Comparison of ENCODE assay signal across 24 mouse cellular contexts in genomic region chr10:125275149-125275848, GRCm38 (mm10).
DNase-seq lines count a peak whose midpoint lies in the region; ATAC-seq lines count a peak whose summit lies in the region.
"Had no signal": no experiment of that assay in that cellular context is flagged by ENCODE, and none has a peak within 500 bp of the region (broad histone marks: within the 10 kb centered on the region; RNA-seq: fewer than 3 reads in every experiment).

No protein-coding gene starts in this region.

- peaks cover 3% of the 10 kb centered on the region; the same call in 1 of the 2 replicates for H3K36me3 ChIP-seq in hindbrain, embryonic 15.5 days
- H3K36me3 ChIP-seq in hindbrain, embryonic 12.5 days = no peaks in the 10 kb centered on the region
- H3K36me3 ChIP-seq in neural tube, embryonic 11.5 days (ENCODE audit: control insufficient read depth, insufficient read depth, low read length) = no peaks in the 10 kb centered on the region
- no peaks in the 10 kb centered on the region for H3K36me3 ChIP-seq in neural tube, embryonic 14.5 days (ENCODE audit: control insufficient read depth, insufficient read depth, low read length)
- H3K36me3 ChIP-seq: embryonic facial prominence, embryonic 13.5 days; heart, embryonic 15.5 days; limb, embryonic 12.5 days; liver, embryonic 12.5 days; neural tube, embryonic 13.5 days; stomach, embryonic 15.5 days had no signal

- peak; percentile 67 to 69 for DNase-seq in cerebellum, postnatal 10 days
- DNase-seq in cerebellum, adult 9-11 months = no peak
- no peak for DNase-seq in neural tube, embryonic 11.5 days (ENCODE audit: low spot score)
- DNase-seq in neural tube, embryonic 10.5 days (ENCODE audit: extremely low spot score, low spot score) = no peak
- DNase-seq in lung, postnatal 36 days = no peak
- DNase-seq: adrenal gland, postnatal 10 days; gastrocnemius, postnatal 25 days; heart, postnatal 4 days; layer of hippocampus, adult 9-11 months; lung, embryonic 14.5 days; thymus, adult 2 months had no signal

- no peak overlapping the region for H3K4me2 ChIP-seq in hindbrain, embryonic 15.5 days
- no peak overlapping the region for H3K4me2 ChIP-seq in hindbrain, embryonic 12.5 days (replicated peaks)
- H3K4me2 ChIP-seq in neural tube, embryonic 11.5 days (ENCODE audit: low read depth) = no peak overlapping the region
- no peak overlapping the region for H3K4me2 ChIP-seq in neural tube, embryonic 14.5 days (ENCODE audit: low read depth, low read length)
- H3K4me2 ChIP-seq: embryonic facial prominence, embryonic 13.5 days; heart, embryonic 15.5 days; limb, embryonic 12.5 days; liver, embryonic 12.5 days; lung, embryonic 14.5 days; neural tube, embryonic 13.5 days; stomach, embryonic 15.5 days had no signal

- 62% methylated on average over 12 of the region's 12 CpGs for WGBS in hindbrain, embryonic 15.5 days
- WGBS in hindbrain, embryonic 12.5 days = 79% methylated on average over 12 of the region's 12 CpGs
- 92% methylated on average over 12 of the region's 12 CpGs for WGBS in neural tube, embryonic 11.5 days
- 57% methylated on average over 12 of the region's 12 CpGs for WGBS in neural tube, embryonic 14.5 days

- H3K4me3 ChIP-seq in hindbrain, embryonic 15.5 days = no peak overlapping the region
- H3K4me3 ChIP-seq in hindbrain, embryonic 12.5 days = no peak overlapping the region
- H3K4me3 ChIP-seq in neural tube, embryonic 11.5 days (ENCODE audit: low read depth, low read length) = no peak overlapping the region
- H3K4me3 ChIP-seq in neural tube, embryonic 14.5 days (ENCODE audit: low read depth, low read length) = no peak overlapping the region
- H3K4me3 ChIP-seq: embryonic facial prominence, embryonic 13.5 days; heart, embryonic 15.5 days; limb, embryonic 12.5 days; liver, embryonic 12.5 days; neural tube, embryonic 13.5 days; stomach, embryonic 15.5 days had no signal

- no peaks in the 10 kb centered on the region for H3K27me3 ChIP-seq in hindbrain, embryonic 15.5 days
- H3K27me3 ChIP-seq in hindbrain, embryonic 12.5 days = no peaks in the 10 kb centered on the region
- no peaks in the 10 kb centered on the region for H3K27me3 ChIP-seq in neural tube, embryonic 11.5 days (ENCODE audit: control insufficient read depth, insufficient read depth, low read length)
- H3K27me3 ChIP-seq in neural tube, embryonic 14.5 days (ENCODE audit: control insufficient read depth, insufficient read depth, low read length) = no peaks in the 10 kb centered on the region
- H3K27me3 ChIP-seq: embryonic facial prominence, embryonic 13.5 days; heart, embryonic 15.5 days; limb, embryonic 12.5 days; liver, embryonic 12.5 days; neural tube, embryonic 13.5 days; Patski; stomach, embryonic 15.5 days had no signal

- H3K4me1 ChIP-seq in hindbrain, embryonic 15.5 days (replicated peaks) = no peaks in the 10 kb centered on the region
- H3K4me1 ChIP-seq in hindbrain, embryonic 12.5 days = no peaks in the 10 kb centered on the region
- H3K4me1 ChIP-seq in neural tube, embryonic 11.5 days (ENCODE audit: control insufficient read depth, insufficient read depth, low read length) = no peaks in the 10 kb centered on the region
- no peaks in the 10 kb centered on the region for H3K4me1 ChIP-seq in neural tube, embryonic 14.5 days (ENCODE audit: control insufficient read depth, insufficient read depth, low read length)
- H3K4me1 ChIP-seq: heart, embryonic 15.5 days; liver, embryonic 12.5 days; stomach, embryonic 15.5 days had no signal

- no peak overlapping the region for H3K27ac ChIP-seq in hindbrain, embryonic 15.5 days (replicated peaks)
- H3K27ac ChIP-seq in hindbrain, embryonic 12.5 days = no peak overlapping the region
- H3K27ac ChIP-seq in neural tube, embryonic 11.5 days (ENCODE audit: low read depth, low read length) = no peak overlapping the region
- no peak overlapping the region for H3K27ac ChIP-seq in neural tube, embryonic 14.5 days (ENCODE audit: low read depth, low read length)
- H3K27ac ChIP-seq: embryonic facial prominence, embryonic 13.5 days; heart, embryonic 15.5 days; limb, embryonic 12.5 days; liver, embryonic 12.5 days; macrophage; neural tube, embryonic 13.5 days; stomach, embryonic 15.5 days had no signal

- H3K9me3 ChIP-seq in hindbrain, embryonic 15.5 days = no peaks in the 10 kb centered on the region
- H3K9me3 ChIP-seq in hindbrain, embryonic 12.5 days (replicated peaks) = no peaks in the 10 kb centered on the region
- no peaks in the 10 kb centered on the region for H3K9me3 ChIP-seq in neural tube, embryonic 11.5 days (ENCODE audit: control insufficient read depth, low read length)
- H3K9me3 ChIP-seq in neural tube, embryonic 14.5 days (ENCODE audit: control insufficient read depth, low read length) = no peaks in the 10 kb centered on the region
- H3K9me3 ChIP-seq: embryonic facial prominence, embryonic 13.5 days; heart, embryonic 15.5 days; limb, embryonic 12.5 days; liver, embryonic 12.5 days; neural tube, embryonic 13.5 days; stomach, embryonic 15.5 days had no signal

- no peak overlapping the region for H3K9ac ChIP-seq in hindbrain, embryonic 15.5 days
- no peak overlapping the region for H3K9ac ChIP-seq in hindbrain, embryonic 12.5 days
- no peak overlapping the region for H3K9ac ChIP-seq in neural tube, embryonic 11.5 days (ENCODE audit: low read length)
- H3K9ac ChIP-seq in neural tube, embryonic 14.5 days (replicated peaks; ENCODE audit: low read depth, low read length) = no peak overlapping the region
- H3K9ac ChIP-seq: embryonic facial prominence, embryonic 13.5 days; heart, embryonic 15.5 days; limb, embryonic 12.5 days; liver, embryonic 12.5 days; lung, embryonic 14.5 days; neural tube, embryonic 13.5 days; stomach, embryonic 15.5 days had no signal

- ATAC-seq in hindbrain, embryonic 15.5 days (ENCODE audit: low FRiP score, low read depth) = 0 out of 2 replicates have a peak, but pooled peaks have one; percentile 48
- no peak; the same call in 1 of the 2 replicates for ATAC-seq in hindbrain, embryonic 12.5 days (ENCODE audit: low FRiP score)
- peak; percentile 23; the same call in 1 of the 2 replicates for ATAC-seq in neural tube, embryonic 11.5 days (ENCODE audit: insufficient read depth, low FRiP score, low TSS enrichment)
- peak; percentile 73; the same call in 1 of the 2 replicates for ATAC-seq in neural tube, embryonic 14.5 days (ENCODE audit: low read depth)
- ATAC-seq: CD4-positive, CD25-positive, alpha-beta regulatory T cell, adult 4 months; intestine, embryonic 16.5 days; liver, embryonic 12.5 days; Patski had no signal

Comparison
In these comparisons a context has a peak if more than half of its experiments do, and no peak if none do; other contexts are left out.
1. DNase-seq: peak in cerebellum, postnatal 10 days (2 of 2); none in cerebellum, adult 9-11 months (single experiment), neural tube, embryonic 11.5 days (single experiment), neural tube, embryonic 10.5 days (single experiment) and lung, postnatal 36 days (single experiment).